Mouse (Mus musculus): ENCODE results near the gene Slain1. TPM values are rescaled to one million over a fixed set of nuclear protein-coding genes. Genes with fewer than 3 reads are reported as not detected.

Gene Slain1
- under 1 TPM in 1 of 2 experiments, not detected in 1; 0.08 TPM for total RNA-seq (2021)
- long read RNA-seq, experiment 1, result 0 reads
- long read RNA-seq, experiment 2, result 0 reads

DNA sequence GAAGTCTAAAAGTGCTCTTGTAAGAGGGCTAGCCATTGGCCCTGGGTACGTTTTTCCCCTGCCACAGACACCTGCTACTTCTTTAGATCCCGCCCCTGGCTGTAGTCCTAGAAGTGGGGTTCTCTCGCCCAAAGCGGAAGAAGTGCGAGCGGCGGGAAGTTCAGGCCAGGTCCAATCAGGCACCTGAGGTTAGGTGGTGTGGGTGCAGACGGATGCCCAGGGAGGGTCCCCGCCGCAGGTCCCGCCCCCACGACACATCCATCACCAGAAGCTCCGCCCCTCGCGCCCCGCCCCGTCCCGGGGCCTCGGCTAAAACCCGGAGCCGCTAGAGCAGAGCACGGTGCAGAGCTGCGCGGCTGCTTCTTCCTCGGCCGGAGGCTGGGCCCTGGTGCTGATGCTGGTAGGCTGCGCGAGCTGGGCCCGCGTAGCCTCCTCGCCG, at the start of gene Slain1:
Gene Slain1 (plus strand): TSS at position 333 of the 439 bp plus-strand sequence.
- DNase-seq, result peak; percentile 32
- intact Hi-C loops (cut with DNase I; ENCODE audit: low total_unique reads), result no loop called here

DNA sequence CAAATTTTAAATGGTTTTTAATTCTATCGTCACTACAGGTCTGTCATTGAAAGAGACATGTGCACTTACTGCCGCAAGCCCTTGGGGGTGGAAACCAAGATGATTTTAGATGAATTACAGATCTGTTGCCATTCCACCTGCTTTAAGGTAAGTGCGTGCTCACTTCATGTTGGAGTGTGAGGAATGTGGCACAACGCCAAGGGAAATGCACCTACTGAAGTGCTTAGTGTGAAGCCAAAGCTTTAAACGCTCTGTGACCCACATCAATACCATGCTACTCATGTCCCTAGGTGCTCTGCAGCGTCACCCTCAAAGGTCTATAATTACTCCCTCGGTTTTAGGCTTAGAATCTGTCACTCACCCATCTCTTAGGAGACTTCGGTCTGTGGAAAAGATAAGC, 42.0 kb upstream of the Slain1 start:
- intact Hi-C loops (cut with DNase I; ENCODE audit: low total_unique reads), result no loop called here
- no peak for DNase-seq

DNA sequence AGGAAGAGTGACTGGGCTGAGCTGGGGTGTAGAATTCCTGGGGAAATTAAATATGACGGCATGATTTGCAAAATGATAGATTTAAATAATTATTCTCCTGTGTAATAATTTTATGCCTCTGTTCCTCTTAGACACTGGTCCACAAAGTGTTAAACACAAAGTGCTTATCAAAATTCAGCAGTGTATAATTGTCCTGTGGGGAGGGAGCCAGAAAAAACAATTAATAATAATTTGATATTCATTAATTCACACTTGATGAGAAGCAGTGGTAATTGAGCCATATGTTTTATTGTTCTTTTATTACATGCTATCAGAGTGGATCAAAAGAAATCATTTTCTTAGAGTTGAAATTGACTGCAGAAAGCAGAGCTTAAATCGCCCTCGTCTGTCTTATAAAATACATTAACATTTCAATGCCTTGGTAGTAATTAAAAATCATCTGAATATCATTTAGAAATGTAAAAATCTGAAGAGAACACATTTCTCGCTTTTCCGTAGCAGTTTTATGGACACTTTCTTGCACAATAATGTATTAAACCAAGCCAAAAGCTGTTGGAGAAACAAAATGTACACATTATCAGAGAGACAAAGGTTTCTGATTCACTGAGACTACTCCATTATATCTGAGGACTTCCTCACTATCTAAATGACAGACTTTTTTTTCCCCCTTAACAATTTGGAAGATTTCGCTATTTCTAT, 36.3 kb upstream of the Slain1 start:
- DNase-seq, result no peak
- intact Hi-C loops (cut with DNase I; ENCODE audit: low total_unique reads), result no loop called here

DNA sequence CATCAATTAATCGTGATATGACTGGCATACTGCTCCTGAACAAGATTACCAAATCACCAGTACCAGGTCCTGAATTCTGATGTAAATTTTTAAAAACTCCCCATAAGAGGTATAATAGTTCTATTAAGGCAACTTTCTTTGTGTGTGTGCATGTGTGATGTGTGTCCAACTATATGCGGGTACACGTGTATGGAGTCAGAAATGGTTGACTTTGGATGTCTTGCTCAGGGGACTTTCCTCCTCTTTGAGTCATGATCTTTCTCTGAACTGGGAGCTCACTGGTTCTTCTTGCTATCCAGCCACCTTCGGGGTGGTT, 35.8 kb upstream of the Slain1 start:
- DNase-seq, result no peak
- intact Hi-C loops (cut with DNase I; ENCODE audit: low total_unique reads), result no loop called here

DNA sequence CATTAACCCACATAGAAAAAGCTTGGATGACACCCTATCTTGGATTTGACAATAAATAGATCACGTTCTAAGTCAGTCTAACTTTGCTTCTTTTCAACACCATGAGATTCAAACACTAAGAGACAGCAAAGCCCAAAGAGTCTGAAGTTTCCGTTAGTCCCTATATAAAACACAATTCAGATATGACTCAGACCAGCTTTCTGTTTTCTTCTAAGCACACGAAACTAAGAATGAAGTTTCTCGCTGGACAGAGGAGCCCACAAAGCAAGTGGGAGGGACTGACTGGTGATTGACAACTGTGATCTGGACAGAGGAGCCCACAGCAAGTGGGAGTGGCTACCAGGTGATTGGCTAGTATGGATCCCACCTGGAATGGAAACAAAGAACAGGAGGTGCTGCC, 30.3 kb upstream of the Slain1 start:
- DNase-seq, result no peak
- intact Hi-C loops (cut with DNase I; ENCODE audit: low total_unique reads), result no loop called here

DNA sequence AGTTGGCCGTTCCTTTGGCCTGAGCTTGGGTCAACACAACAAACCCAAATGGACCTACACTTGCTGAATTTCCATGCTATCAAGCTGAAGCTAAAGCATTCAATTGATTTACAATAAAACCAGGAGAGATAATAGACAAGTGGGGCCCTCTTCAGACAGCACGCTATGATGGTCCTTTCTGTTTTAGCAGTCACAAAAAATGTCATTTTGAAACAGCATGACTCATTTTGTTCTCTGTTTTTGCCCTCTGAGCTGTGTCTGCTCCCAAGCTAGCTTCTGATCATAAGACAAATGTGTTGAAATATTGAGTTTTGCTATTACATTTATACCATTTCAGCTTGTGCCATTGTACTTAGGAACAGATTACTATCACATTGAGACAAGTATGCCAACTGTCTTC, 28.8 kb upstream of the Slain1 start:
- no peak for DNase-seq
- intact Hi-C loops (cut with DNase I; ENCODE audit: low total_unique reads), result no loop called here

DNA sequence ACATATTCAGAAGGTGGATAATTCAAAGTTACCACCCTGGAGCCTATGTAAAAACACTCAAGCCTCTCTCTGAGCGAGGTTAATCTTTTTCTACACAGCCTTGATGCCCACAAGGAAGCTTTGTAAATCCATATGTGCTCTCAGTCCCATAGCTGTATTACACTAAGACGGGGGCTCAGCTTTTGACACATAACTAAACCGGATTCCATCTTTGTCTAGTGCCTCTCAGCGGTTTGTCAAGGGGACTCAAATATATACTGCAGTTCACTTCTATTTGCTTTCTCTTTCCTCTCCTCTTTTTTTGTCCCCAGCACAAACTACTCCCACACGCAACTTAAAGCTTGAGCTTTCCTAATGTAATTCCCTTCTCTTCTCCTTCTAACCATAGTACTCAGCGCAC, 23.9 kb upstream of the Slain1 start:
- intact Hi-C loops (cut with DNase I; ENCODE audit: low total_unique reads), result no loop called here
- DNase-seq, result no peak

DNA sequence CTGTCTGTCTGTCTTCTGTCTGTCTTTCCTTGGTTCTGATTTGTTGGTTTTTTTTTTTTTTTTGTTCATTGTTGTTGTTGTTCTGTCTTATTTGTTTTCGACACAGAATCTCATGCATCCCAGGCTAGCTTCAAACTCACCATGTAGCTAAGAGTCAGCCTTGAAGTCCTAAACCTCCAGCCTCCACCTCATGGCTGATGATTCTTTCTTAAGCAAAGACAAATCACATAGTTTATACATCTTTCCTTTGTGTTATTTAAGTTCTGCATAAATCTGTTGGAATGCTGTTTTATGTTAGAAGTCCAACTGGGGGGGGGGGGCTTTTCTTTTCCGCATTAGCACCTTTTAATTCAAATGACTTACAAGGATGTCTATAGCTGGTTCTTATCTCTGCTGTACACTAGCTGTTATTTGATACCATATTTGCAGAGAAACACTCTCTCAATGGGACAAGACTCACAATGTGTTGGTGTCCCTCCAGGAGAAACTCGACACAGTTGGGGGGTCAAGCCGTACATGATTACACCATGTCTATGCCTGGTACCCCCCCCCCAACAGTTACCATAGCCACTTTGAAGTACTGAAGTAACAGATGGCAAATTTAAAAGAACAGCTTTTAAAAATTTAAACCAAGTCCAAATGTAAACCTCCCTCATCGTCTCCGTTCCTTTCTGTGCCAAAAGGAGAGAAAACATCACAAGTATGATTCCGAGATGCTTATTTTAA, 20.2 kb upstream of the Slain1 start:
- intact Hi-C loops (cut with DNase I; ENCODE audit: low total_unique reads), result no loop called here
- DNase-seq, result no peak

DNA sequence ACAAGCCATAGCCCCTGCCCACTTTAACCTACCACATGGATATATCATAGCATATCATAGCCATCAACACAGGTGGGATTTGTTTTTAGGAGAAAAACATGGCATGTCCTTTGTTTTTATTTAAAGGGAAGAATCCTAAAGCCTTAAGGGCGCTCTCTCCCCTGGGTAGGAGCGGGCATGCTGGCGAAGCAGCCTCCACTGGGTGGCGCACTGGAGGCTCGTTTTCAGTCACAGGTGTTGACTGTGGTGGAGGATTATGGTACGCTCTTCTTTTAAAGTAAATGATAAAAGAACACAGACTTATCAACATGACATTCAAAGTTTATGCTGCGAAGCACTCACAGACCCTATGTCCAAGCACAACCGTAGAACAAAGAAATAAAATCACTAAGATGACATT, 19.5 kb upstream of the Slain1 start:
- intact Hi-C loops (cut with DNase I; ENCODE audit: low total_unique reads), result no loop called here
- no peak for DNase-seq

DNA sequence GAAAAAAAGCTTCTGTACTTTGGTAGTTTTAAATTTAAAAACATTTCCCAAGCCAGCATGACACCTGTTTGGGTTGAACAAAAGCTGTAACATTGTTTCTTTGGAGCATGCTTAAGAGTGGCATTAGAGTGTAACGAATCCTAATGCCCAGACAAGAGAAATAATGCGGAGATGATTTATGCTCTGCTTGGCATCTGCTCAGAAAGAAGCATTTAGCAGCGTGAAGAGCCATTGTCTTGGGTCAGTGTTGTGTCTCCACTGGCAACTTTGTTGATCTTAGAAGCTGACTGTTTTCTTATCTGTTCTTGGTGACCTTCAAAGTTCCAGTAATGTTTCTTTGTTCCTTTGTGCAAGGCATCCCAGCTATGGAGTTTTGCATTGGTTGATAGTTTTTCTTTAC, 6.1 kb upstream of the Slain1 start:
- intact Hi-C loops (cut with DNase I; ENCODE audit: low total_unique reads), result no loop called here
- no peak for DNase-seq

DNA sequence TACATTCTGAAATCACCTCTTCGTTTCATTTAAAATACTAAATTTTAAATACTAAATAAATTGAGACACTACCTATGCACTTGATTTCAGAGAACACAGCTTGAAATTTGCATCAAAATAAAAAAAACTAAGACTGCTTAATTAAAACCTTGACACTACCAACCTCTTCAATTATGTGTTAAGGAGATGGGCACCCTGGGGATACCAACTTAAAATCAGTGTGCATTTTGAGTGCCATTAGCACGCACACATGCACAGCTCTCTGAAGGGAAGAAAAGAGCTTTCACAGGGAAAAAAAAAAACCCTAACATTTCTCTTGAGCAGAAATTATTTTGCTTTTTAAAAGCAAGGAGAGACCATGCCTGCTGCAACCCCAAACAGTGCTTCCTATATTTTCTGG, 2.0 kb upstream of the Slain1 start:
- DNase-seq, result no peak
- intact Hi-C loops (cut with DNase I; ENCODE audit: low total_unique reads), result no loop called here

DNA sequence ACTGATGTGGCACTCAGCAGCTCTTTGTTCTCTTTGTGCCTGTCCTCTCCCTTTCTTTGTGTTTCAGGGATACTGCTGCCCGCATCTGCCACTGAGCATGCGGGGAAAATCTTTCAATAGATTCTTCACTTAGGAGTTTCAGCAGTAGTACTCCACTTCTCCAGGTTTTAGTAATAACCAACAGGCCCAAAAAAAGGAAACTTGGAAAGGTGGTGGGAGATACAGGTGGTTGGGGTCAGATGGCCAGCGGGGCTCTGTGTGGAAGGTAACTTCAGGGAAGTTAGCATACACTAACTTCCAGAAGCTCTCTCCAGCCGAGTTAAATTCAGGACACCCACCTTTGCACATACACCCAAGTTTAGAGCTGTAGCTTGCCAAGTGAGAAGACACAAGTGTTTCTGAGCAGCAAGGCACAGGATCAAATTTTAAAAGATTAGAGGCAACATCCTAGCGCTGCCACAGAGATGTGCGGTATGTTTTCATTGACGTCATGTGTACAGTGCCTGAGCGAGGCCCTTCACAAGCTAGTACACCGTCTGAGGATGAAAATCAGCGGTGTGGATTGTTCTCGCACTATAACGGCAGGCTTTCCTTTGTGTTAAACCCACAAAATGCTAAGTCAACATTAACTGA, 1.3 kb upstream of the Slain1 start:
- DNase-seq, result no peak
- intact Hi-C loops (cut with DNase I; ENCODE audit: low total_unique reads), result no loop called here

DNA sequence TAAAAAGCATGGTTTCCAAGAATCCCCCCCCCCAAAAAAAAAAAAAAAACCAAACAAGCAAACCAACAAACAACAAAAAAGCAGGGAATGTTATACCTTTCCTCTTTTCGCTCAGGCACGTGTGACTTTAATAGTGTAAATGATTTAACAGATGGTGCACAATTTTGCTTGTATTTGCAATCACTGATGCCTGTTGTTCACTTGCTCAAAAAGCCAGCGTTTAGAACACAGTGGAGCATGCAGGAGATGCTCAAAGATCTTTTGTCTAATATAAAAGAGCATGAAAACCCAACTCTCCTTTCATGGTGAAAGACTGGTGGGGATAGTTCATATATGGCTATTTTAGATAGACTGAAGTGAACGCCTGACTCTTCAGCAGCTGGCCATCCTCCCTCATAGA, 726 bp upstream of the Slain1 start:
- no peak for DNase-seq
- intact Hi-C loops (cut with DNase I; ENCODE audit: low total_unique reads), result no loop called here

DNA sequence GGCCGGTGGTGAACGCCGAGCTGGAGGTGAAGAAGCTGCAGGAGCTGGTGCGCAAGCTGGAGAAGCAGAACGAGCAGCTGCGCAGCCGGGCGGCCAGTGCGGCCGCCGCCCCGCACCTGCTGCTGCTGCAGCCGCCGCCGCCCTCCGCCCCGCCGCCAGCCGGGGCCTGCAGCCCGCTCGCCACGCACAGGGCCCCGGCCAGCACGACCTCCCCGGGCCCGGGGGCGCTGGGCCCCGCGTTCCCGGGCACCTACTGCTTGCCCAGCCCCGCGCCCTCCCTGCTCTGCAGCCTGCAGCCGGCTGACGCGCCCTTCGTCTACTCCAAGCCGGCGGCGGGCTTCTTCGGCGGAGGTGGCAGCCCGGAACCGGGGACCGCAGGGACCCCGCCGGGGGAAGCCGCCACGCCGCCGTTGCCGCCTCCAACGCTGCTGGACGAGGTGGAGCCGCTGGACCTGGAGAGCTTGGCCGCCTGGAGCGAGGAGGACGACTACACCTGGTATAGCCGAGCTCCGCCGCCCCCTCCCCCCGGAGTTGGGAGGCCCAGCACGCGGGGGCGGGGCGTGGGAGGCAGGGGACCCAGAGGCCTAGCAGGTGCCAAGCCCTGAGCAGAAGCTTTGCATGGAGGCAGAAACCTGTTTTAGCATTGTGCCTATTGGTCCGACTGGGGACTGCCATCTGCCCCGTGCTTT, 529 bp downstream of the Slain1 start:
- peak; percentile 17 for DNase-seq
- intact Hi-C loops (cut with DNase I; ENCODE audit: low total_unique reads), result no loop called here

DNA sequence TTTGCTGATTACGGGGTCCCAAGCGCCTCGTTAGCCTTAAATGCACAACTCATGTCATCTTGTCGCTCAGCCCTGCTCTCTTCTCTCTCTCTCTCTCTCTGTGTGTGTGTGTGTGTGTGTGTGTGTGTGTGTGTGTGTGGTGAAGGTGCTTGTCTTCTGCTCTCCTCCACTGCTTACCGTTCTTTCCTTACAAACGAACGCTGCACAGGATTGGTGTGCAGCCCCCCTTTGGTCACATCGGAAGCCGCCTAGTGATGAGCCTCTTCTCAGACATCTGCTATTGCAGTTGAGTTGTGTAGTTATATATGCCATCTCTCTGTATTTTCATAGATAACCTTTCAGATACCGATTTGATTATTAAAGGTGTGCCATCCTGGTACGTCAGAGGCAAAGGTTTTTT, 1.1 kb downstream of the Slain1 start:
- no peak for DNase-seq
- intact Hi-C loops (cut with DNase I; ENCODE audit: low total_unique reads), result no loop called here

DNA sequence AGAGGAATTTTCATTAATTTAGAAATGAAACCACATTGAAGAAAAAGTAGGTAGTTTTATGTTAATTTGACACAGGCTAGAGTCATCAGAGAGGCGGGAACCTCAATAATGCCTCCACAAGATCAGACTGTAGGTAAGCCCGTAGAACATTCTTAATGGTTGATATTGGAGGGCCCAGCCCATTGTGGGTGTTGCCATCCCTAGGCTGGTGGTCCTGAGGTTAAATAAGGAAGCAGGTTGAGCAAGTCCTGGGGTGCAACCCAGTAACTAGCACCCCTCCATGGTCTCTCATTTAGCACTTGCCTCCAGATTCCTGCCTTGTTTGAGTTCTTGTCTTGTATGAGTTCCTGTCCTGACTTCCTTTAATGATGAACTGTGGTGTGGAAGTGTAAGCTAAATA, 1.5 kb downstream of the Slain1 start:
- intact Hi-C loops (cut with DNase I; ENCODE audit: low total_unique reads), result no loop called here
- no peak for DNase-seq

DNA sequence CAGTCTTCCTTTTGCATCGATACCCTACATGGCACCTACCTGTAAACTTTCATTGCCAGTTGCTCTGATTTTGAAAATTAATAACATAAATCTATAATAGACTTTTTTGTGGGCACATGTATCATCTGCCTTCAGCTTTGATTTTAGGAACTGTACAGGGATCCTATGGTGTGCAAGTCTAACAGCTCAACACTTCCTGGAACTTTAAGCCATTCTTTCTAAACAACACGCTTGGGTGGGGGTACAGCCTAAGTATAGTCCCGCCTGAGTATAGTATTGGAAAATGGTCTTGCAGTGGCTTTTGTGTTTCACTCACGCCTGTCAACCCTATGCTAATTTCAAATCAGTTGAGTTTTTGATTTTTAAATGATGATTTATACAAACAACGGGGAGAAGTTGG, 2.5 kb downstream of the Slain1 start:
- no peak for DNase-seq
- intact Hi-C loops (cut with DNase I; ENCODE audit: low total_unique reads), result no loop called here

DNA sequence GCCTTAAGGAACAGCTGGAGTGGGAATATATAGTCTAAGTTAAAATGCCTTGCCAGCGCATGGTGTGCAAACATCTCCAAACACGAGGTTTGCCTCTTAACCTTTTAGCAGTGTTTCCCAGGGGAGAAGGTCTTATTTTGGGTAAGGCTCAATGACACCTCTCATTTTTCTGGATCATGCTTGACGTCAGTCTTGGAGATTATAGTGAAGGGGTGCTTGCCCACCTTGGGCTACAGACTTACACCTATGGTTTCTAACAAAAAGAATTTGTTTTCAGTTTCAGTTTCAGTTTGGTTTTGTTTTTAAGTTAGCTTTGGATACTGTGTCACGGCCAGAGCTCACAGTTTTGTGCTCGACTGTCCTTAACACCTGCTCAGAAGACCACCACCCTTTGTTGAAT, 3.8 kb downstream of the Slain1 start:
- intact Hi-C loops (cut with DNase I; ENCODE audit: low total_unique reads), result no loop called here

DNA sequence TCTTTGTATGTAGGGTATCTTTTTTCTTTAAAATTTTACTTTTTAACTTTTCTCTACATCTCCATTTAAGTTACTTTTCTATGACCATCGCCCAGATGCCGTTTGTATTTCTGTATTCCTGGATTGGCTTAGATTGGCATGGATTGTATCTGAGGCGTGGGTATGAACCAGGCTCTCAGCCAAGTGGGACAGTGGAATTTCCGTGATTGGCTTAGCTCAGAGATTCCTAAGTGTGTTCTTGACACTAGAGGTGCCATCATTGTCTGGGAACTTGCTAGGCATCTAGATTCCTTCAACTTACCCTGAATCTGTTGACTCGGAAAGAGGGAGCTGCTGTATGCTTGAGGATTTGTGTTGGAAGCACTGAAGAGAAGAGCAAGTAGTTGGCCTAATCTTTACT, 5.4 kb downstream of the Slain1 start:
- DNase-seq, result no peak
- intact Hi-C loops (cut with DNase I; ENCODE audit: low total_unique reads), result no loop called here

More for the DNA sequence above, 3.8 kb downstream of the Slain1 start:
- DNase-seq, result no peak

DNA sequence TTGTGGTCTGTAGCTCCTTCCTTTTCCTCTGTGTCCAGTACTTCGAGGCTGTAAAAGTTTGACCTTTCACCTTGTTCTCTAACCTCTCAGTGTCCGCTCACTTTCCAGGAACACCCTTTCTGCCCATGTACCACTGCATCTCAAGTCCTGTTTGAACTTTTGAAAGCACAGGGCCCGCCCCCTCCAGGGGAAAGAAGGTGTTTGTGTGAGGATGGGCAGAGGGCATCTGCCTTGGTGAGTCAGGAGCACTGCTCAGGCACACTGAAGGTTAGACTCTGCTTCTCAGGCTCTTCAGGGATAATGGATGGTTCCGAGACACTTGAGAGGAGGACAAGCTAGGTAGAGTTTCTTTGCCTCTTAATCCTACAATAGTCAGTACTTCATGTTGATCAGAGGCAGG, 7.8 kb downstream of the Slain1 start:
- intact Hi-C loops (cut with DNase I; ENCODE audit: low total_unique reads), result no loop called here
- no peak for DNase-seq

Data from gastrocnemius, postnatal 14 days (tissue).